Mouse (Mus musculus) natural killer cell, adult 2 months (primary cell): Measurements from ENCODE around the gene H2al1a.

Source experiments
- DNase-seq, 2 experiments: peaks; one replicate each; pipeline ENCODE4 v3.0.0; 2022; ENCODE audit warnings: low spot score in 2 of 2

H2al1a gene

GRCm38 (mm10) chrX:11345762-11346161 is 46.7 kb downstream of the H2al1a start:
- DNase-seq, result no peak

DNA sequence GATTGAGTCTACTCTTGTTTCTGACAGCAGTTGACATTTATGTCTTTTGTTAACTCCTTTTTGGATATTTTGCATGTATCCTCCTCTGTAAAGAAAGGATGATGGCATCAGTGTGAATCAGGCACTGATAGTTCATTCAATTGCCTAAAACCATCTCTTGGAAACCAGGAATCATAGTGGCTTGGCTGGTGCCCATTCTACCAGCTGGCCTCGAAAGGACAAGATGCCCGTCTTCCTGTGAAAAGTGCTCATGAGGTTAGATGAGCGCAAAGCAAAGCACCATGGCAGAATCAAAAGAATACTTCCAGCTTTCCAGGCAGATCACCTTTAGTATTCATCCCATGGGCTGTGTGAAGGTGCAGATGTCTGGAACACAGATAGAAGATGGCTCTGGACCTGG is 47.7 kb downstream of the H2al1a start:
- no peak for DNase-seq
